Mouse (Mus musculus) intestine, embryonic 15.5 days (tissue): ENCODE results near the gene Lrrfip2. TPM values are rescaled to one million over a fixed set of nuclear protein-coding genes. Genes with fewer than 3 reads are reported as not detected.
A peak's percentile ranks its signal among the peaks of the same experiment; 100 is the strongest.

Experiments used
- ATAC-seq: fragments of 200-750 bp; cut with Nextera tagmentation; 2 replicates; pipeline ENCODE4 v1.8.0; 2017; ENCODE audit warnings: moderate TSS enrichment, moderate library complexity
- H3K27ac ChIP-seq: fragments of 300-500 bp; sonication (generic); 2 replicates; pipeline ENCODE4 v1.5.1; 2015; ENCODE audit warnings: mild to moderate bottlenecking, inconsistent platforms
- H3K27me3 ChIP-seq: fragments of 300-500 bp; sonication (generic); replicated peaks from 2 replicates; pipeline ENCODE4 v1.6.1; 2015; ENCODE audit warnings: inconsistent platforms
- H3K36me3 ChIP-seq: fragments of 300-500 bp; sonication (generic); 2 replicates; pipeline ENCODE4 v1.6.1; 2015; ENCODE audit warnings: inconsistent platforms
- H3K4me1 ChIP-seq: fragments of 300-500 bp; sonication (generic); replicated peaks from 2 replicates; pipeline ENCODE4 v1.6.1; 2015; ENCODE audit warnings: inconsistent platforms
- H3K4me2 ChIP-seq: fragments of 300-500 bp; sonication (generic); replicated peaks from 2 replicates; pipeline ENCODE4 v1.6.1; 2015; ENCODE audit warnings: mild to moderate bottlenecking, inconsistent platforms
- H3K4me3 ChIP-seq: fragments of 300-500 bp; sonication (generic); replicated peaks from 2 replicates; pipeline ENCODE4 v1.5.1; 2015; ENCODE audit warnings: inconsistent platforms
- H3K9ac ChIP-seq: fragments of 300-500 bp; sonication (generic); 2 replicates; pipeline ENCODE4 v1.6.1; 2015; ENCODE audit warnings: inconsistent platforms
- H3K9me3 ChIP-seq: fragments of 300-500 bp; sonication (generic); 2 replicates; pipeline ENCODE4 v1.6.1; 2016; ENCODE audit warnings: inconsistent platforms
- WGBS: fragments of 180-500 bp; shearing (Covaris S2); methylation state at CpG from one replicate; pipeline ENCODE4 v1.1.7; 2015; 5-methylcytosine and 5-hydroxymethylcytosine counted together
- polyA plus RNA-seq: library from polyadenylated mRNA; unstranded; fragments of >200 nt; fragmentation: Nextera tagmentation; extraction: Ambion mirVana; gene quantifications from 2 replicates; pipeline ENCODE4 v1.2.1, GENCODE M21; 2015

Gene Lrrfip2
- polyA plus RNA-seq, 1 experiment from 2014 or later: 41.6 TPM

GRCm38 (mm10) chr9:111247682-111248246 lies 130.4 kb downstream of the Lrrfip2 start:
- Histone ChIP-seq H3K4me1 (no peaks in the 10 kb centered on the region), H3K4me2 (no peak overlapping the region), H3K9me3 (no peaks in the 10 kb centered on the region), H3K27me3 (no peaks in the 10 kb centered on the region), H3K36me3 (peaks cover 28% of the 10 kb centered on the region), H3K27ac (no peak overlapping the region), H3K4me3 (no peak overlapping the region), H3K9ac (no peak overlapping the region)
- no peak for ATAC-seq
- WGBS: 84% methylated on average over 3 of the region's 3 CpGs

GRCm38 (mm10) chr9:111252161-111252869 lies 134.9 kb downstream of the Lrrfip2 start:
- Histone ChIP-seq H3K4me3 (no peak overlapping the region), H3K4me2 (no peak overlapping the region), H3K27ac (no peak overlapping the region), H3K9ac (no peak overlapping the region), H3K27me3 (no peaks in the 10 kb centered on the region), H3K4me1 (no peaks in the 10 kb centered on the region), H3K9me3 (no peaks in the 10 kb centered on the region), H3K36me3 (peaks cover 34% of the 10 kb centered on the region)
- no peak for ATAC-seq
- 69% methylated on average over 7 of the region's 7 CpGs for WGBS

GRCm38 (mm10) chr9:111260360-111260985 lies 143.1 kb downstream of the Lrrfip2 start:
- no peak overlapping the region for H3K4me3 ChIP-seq
- no peak for ATAC-seq
- H3K36me3 ChIP-seq: peaks cover 28% of the 10 kb centered on the region
- no peaks in the 10 kb centered on the region for H3K9me3 ChIP-seq
- H3K9ac ChIP-seq: no peak overlapping the region
- WGBS: 25% methylated on average over 1 of the region's 1 CpGs
- no peaks in the 10 kb centered on the region for H3K27me3 ChIP-seq
- H3K4me1 ChIP-seq: no peaks in the 10 kb centered on the region
- H3K4me2 ChIP-seq: no peak overlapping the region
- H3K27ac ChIP-seq: no peak overlapping the region

- H3K9ac ChIP-seq: no peak overlapping the region
- H3K27me3 ChIP-seq: no peaks in the 10 kb centered on the region
- H3K27ac ChIP-seq: no peak overlapping the region
- no peak for ATAC-seq
- H3K9me3 ChIP-seq: no peaks in the 10 kb centered on the region
- WGBS: 91% methylated on average over 4 of the region's 4 CpGs
- H3K4me2 ChIP-seq: no peak overlapping the region
- H3K4me1 ChIP-seq: no peaks in the 10 kb centered on the region
- peaks cover 31% of the 10 kb centered on the region; the same call in 1 of the 2 replicates for H3K36me3 ChIP-seq
- H3K4me3 ChIP-seq: no peak overlapping the region
Measured at GRCm38 (mm10) chr9:111261356-111261755, 144.0 kb downstream of the Lrrfip2 start.

GRCm38 (mm10) chr9:111267998-111268397 lies 150.6 kb downstream of the Lrrfip2 start:
- Histone ChIP-seq H3K9me3 (no peaks in the 10 kb centered on the region), H3K9ac (no peak overlapping the region), H3K4me1 (peaks cover 3% of the 10 kb centered on the region; the same call in 1 of the 2 replicates), H3K27ac (no peak overlapping the region), H3K4me3 (no peak overlapping the region), H3K36me3 (peaks cover 16% of the 10 kb centered on the region; the same call in 1 of the 2 replicates), H3K4me2 (no peak overlapping the region), H3K27me3 (no peaks in the 10 kb centered on the region)
- WGBS: 94% methylated on average over 2 of the region's 2 CpGs
- no peak for ATAC-seq

- Histone ChIP-seq H3K4me2 (peak overlapping the region; percentile 64), H3K4me3 (peak overlapping the region; percentile 74), H3K9ac (peak overlapping the region; percentile 87), H3K9me3 (no peaks in the 10 kb centered on the region), H3K27ac (peak overlapping the region; percentile 95), H3K36me3 (0 out of 2 replicates have a peak, but pooled peaks cover 5% of the 10 kb centered on the region), H3K27me3 (no peaks in the 10 kb centered on the region), H3K4me1 (peaks cover 13% of the 10 kb centered on the region)
- 14% methylated on average over 5 of the region's 5 CpGs for WGBS
- no peak for ATAC-seq
Measured at GRCm38 (mm10) chr9:111270606-111271005, 153.2 kb downstream of the Lrrfip2 start.

GRCm38 (mm10) chr9:111271056-111271433 lies 153.7 kb downstream of the Lrrfip2 start:
- WGBS: under 1% methylated on average over 32 of the region's 32 CpGs
- peak overlapping the region; percentile 74 for H3K4me3 ChIP-seq

GRCm38 (mm10) chr9:111271434-111272160 lies 154.2 kb downstream of the Lrrfip2 start, which contains the start of the genes Mlh1 and Epm2aip1:
Mlh1 (minus strand) TSS chr9:111271791.
Epm2aip1 (plus strand) TSS chr9:111271929.
- H3K4me2 ChIP-seq: peak within 1 kb of the TSS; percentile 64

More at GRCm38 (mm10) chr9:111271056-111271433, 153.7 kb downstream of the Lrrfip2 start:
- H3K36me3 ChIP-seq: 0 out of 2 replicates have a peak, but pooled peaks cover 4% of the 10 kb centered on the region
- H3K27me3 ChIP-seq: no peaks in the 10 kb centered on the region
- peak overlapping the region; percentile 95 for H3K27ac ChIP-seq
- ATAC-seq: peak; percentile 67
- H3K9me3 ChIP-seq: no peaks in the 10 kb centered on the region
- peak overlapping the region; percentile 87 for H3K9ac ChIP-seq
- H3K4me2 ChIP-seq: peak overlapping the region; percentile 64
- peaks cover 13% of the 10 kb centered on the region for H3K4me1 ChIP-seq

GRCm38 (mm10) chr9:111272356-111272755 lies 155.0 kb downstream of the Lrrfip2 start:
- 3% methylated on average over 19 of the region's 19 CpGs for WGBS
- H3K4me1 ChIP-seq: peaks cover 13% of the 10 kb centered on the region
- peak overlapping the region; percentile 97 for H3K27ac ChIP-seq
- H3K36me3 ChIP-seq: no peaks in the 10 kb centered on the region
- no peak for ATAC-seq
- no peaks in the 10 kb centered on the region for H3K9me3 ChIP-seq
- H3K4me2 ChIP-seq: peak overlapping the region; percentile 60
- H3K27me3 ChIP-seq: no peaks in the 10 kb centered on the region
- H3K4me3 ChIP-seq: peak overlapping the region; percentile 74
- peak overlapping the region; percentile 91 for H3K9ac ChIP-seq

More at GRCm38 (mm10) chr9:111271434-111272160, 154.2 kb downstream of the Lrrfip2 start, which contains the start of the genes Mlh1 and Epm2aip1:
- WGBS: under 1% methylated on average over 64 of the region's 64 CpGs
- peak within 1 kb of the TSS; percentile 91 for H3K9ac ChIP-seq
- no peaks in the 10 kb centered on the region for H3K9me3 ChIP-seq
- H3K27me3 ChIP-seq: no peaks in the 10 kb centered on the region
- H3K4me1 ChIP-seq: peaks cover 13% of the 10 kb centered on the region
- peak; percentile 99 for ATAC-seq
- no peaks in the 10 kb centered on the region for H3K36me3 ChIP-seq
- H3K27ac ChIP-seq: peak within 1 kb of the TSS; percentile 97
- H3K4me3 ChIP-seq: peak within 1 kb of the TSS; percentile 74

- Histone ChIP-seq H3K4me2 (peak overlapping the region; percentile 60), H3K27me3 (no peaks in the 10 kb centered on the region), H3K36me3 (no peaks in the 10 kb centered on the region), H3K4me1 (peaks cover 13% of the 10 kb centered on the region), H3K9me3 (no peaks in the 10 kb centered on the region), H3K4me3 (peak overlapping the region; percentile 74), H3K9ac (peak overlapping the region; percentile 15; the same call in 1 of the 2 replicates), H3K27ac (no peak overlapping the region)
- WGBS: 60% methylated on average over 15 of the region's 15 CpGs
- no peak for ATAC-seq
Measured at GRCm38 (mm10) chr9:111272996-111273785, 155.8 kb downstream of the Lrrfip2 start.

- Histone ChIP-seq H3K4me3 (peak overlapping the region; percentile 74; the same call in 1 of the 2 replicates), H3K36me3 (no peaks in the 10 kb centered on the region)
- ATAC-seq: no peak
Measured at GRCm38 (mm10) chr9:111273958-111274357, 156.6 kb downstream of the Lrrfip2 start.

More at GRCm38 (mm10) chr9:111273958-111274357, 156.6 kb downstream of the Lrrfip2 start:
- no peaks in the 10 kb centered on the region for H3K9me3 ChIP-seq
- H3K27ac ChIP-seq: no peak overlapping the region
- H3K4me1 ChIP-seq: peaks cover 13% of the 10 kb centered on the region
- H3K9ac ChIP-seq: no peak overlapping the region
- no peaks in the 10 kb centered on the region for H3K27me3 ChIP-seq
- peak overlapping the region; percentile 60 for H3K4me2 ChIP-seq
- WGBS: 74% methylated on average over 1 of the region's 1 CpGs
